Mouse (Mus musculus): Measurements from ENCODE around the gene Gm10300. TPM values are rescaled to one million over a fixed set of nuclear protein-coding genes. Genes with fewer than 3 reads are reported as not detected.

Gm10300 gene
- polyA plus RNA-seq, 1 experiment from 2014 or later, result not detected

DNA sequence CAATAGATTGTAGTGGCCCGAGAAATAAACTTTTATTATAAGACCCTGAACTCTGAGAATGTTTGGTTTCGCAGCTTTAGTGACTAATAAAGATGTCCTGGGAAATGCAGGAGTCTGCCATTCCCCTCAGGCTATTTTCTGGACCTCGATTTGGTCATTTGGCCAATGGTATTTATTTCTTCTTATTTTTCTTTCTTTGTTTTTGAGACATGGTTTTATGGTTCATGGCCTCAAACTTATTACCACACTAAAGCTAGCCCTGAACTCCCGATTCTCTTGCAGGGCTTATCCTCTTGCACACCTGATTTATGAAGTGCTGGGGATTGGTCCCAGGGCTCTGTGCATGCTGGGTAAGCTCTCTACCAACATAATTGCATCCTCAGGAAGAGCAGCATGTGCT lies 41.8 kb downstream of the Gm10300 start:
- H3K27ac ChIP-seq (ENCODE audit: low read depth, low read length), result no peak overlapping the region
- H3K4me2 ChIP-seq (ENCODE audit: low read depth, low read length), result no peak overlapping the region
- no peaks in the 10 kb centered on the region for H3K9me3 ChIP-seq (ENCODE audit: control insufficient read depth, low read length)
- no peaks in the 10 kb centered on the region for H3K36me3 ChIP-seq (ENCODE audit: control insufficient read depth, insufficient read depth, low read length)
- H3K4me3 ChIP-seq (ENCODE audit: low read depth, low read length), result no peak overlapping the region
- no peak overlapping the region for H3K9ac ChIP-seq (replicated peaks; ENCODE audit: low read depth, low read length)
- H3K27me3 ChIP-seq (ENCODE audit: control insufficient read depth, insufficient read depth, low read length), result no peaks in the 10 kb centered on the region
- H3K4me1 ChIP-seq (ENCODE audit: control insufficient read depth, insufficient read depth, low read length), result no peaks in the 10 kb centered on the region
- 80% methylated on average over 4 of the region's 4 CpGs for WGBS
- no peak for ATAC-seq (ENCODE audit: low read depth)

DNA sequence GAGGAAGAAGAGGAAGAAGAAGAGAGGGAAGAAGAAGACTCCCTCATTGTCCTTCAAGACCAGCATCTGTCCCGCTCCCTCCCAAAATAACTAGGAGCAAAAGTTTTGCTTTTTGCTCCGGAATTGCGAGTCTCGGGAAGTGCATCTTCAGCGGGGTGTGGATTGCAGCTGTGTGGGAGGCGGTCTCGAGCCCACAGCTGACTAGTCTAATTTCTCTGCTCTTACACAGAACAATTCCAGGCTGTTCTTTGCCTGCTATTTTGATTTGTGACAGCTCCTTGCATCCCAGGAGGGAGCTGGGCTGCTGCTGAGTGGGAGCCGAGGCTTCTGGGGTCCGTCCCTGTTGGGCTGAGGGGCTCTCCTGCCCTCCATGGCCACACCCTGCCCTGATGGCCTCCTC lies 45.1 kb downstream of the Gm10300 start:
- WGBS, result 43% methylated on average over 9 of the region's 9 CpGs
- Histone ChIP-seq H3K4me1 (ENCODE audit: control insufficient read depth, insufficient read depth, low read length) (no peaks in the 10 kb centered on the region), H3K4me2 (ENCODE audit: low read depth, low read length) (no peak overlapping the region), H3K36me3 (ENCODE audit: control insufficient read depth, insufficient read depth, low read length) (no peaks in the 10 kb centered on the region), H3K9ac (replicated peaks; ENCODE audit: low read depth, low read length) (no peak overlapping the region), H3K27me3 (ENCODE audit: control insufficient read depth, insufficient read depth, low read length) (no peaks in the 10 kb centered on the region), H3K9me3 (ENCODE audit: control insufficient read depth, low read length) (no peaks in the 10 kb centered on the region), H3K4me3 (ENCODE audit: low read depth, low read length) (no peak overlapping the region), H3K27ac (ENCODE audit: low read depth, low read length) (no peak overlapping the region)
- no peak for ATAC-seq (ENCODE audit: low read depth)

DNA sequence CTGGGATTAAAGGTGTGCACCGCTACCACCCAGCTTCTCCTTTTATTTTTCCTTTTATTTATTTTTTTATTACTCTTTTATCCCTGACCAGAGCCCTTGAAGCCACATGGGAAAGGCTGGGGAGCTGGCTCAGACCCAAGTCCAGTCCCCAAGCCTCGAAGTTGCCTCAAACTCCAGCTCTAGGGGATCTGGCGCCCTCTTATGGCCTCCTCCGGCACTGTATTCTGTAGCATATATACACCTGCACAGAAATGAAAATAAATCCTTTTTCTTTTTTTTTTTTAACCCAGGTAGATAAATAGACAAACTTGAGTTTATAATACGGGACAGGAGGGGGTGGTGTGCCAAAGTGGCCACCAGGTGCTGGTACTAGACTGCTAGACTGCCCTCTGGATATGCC lies 47.2 kb downstream of the Gm10300 start:
- Histone ChIP-seq H3K36me3 (ENCODE audit: control insufficient read depth, insufficient read depth, low read length) (no peaks in the 10 kb centered on the region), H3K27ac (ENCODE audit: low read depth, low read length) (no peak overlapping the region), H3K4me2 (ENCODE audit: low read depth, low read length) (no peak overlapping the region), H3K4me1 (ENCODE audit: control insufficient read depth, insufficient read depth, low read length) (no peaks in the 10 kb centered on the region), H3K4me3 (ENCODE audit: low read depth, low read length) (no peak overlapping the region), H3K9ac (replicated peaks; ENCODE audit: low read depth, low read length) (no peak overlapping the region), H3K27me3 (ENCODE audit: control insufficient read depth, insufficient read depth, low read length) (no peaks in the 10 kb centered on the region), H3K9me3 (ENCODE audit: control insufficient read depth, low read length) (no peaks in the 10 kb centered on the region)
- WGBS, result 80% methylated on average over 5 of the region's 5 CpGs
- no peak for ATAC-seq (ENCODE audit: low read depth)

DNA sequence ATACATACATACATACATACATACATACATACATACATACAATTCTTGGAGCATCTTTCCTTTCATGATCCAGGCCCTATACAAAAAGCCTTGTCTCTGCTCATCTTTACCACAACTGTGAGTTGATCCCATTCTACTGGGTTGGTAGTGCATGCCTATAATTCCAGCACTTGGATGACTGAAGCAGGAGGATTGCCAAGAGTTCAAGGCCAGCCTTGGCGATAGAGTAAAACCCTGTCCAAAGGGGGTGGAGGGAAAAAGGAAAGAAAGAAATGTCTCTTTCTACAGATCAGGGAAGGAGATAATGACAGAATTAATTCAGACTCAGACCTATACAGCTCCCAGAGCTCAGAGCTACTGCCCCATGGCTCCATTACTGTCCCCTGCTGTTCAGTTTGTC lies 48.7 kb downstream of the Gm10300 start:
- H3K9ac ChIP-seq (replicated peaks; ENCODE audit: low read depth, low read length), result no peak overlapping the region
- H3K27me3 ChIP-seq (ENCODE audit: control insufficient read depth, insufficient read depth, low read length), result no peaks in the 10 kb centered on the region
- H3K4me3 ChIP-seq (ENCODE audit: low read depth, low read length), result no peak overlapping the region
- H3K27ac ChIP-seq (ENCODE audit: low read depth, low read length), result no peak overlapping the region
- H3K9me3 ChIP-seq (ENCODE audit: control insufficient read depth, low read length), result no peaks in the 10 kb centered on the region
- no peak for ATAC-seq (ENCODE audit: low read depth)
- no peaks in the 10 kb centered on the region for H3K36me3 ChIP-seq (ENCODE audit: control insufficient read depth, insufficient read depth, low read length)
- H3K4me1 ChIP-seq (ENCODE audit: control insufficient read depth, insufficient read depth, low read length), result no peaks in the 10 kb centered on the region
- WGBS, result 88% methylated on average over 1 of the region's 1 CpGs
- no peak overlapping the region for H3K4me2 ChIP-seq (ENCODE audit: low read depth, low read length)

Other genes with a start within 250 kb of the Gm10300 start
- gene Ptpru, start 236.4 kb upstream of the Gm10300 start, polyA plus RNA-seq (2014; fragmentation: Nextera tagmentation; extraction: Ambion mirVana), result 15.3 and 18.1 TPM in 2 replicates
- gene Mecr, start 231.2 kb upstream of the Gm10300 start, polyA plus RNA-seq (2014; fragmentation: Nextera tagmentation; extraction: Ambion mirVana), result 32.6 and 34.9 TPM in 2 replicates
- 88.5 and 102 TPM in 2 replicates for gene Srsf4, start 201.1 kb upstream of the Gm10300 start, polyA plus RNA-seq (2014; fragmentation: Nextera tagmentation; extraction: Ambion mirVana)
- gene Tmem200b, start 152.9 kb upstream of the Gm10300 start, polyA plus RNA-seq (2014; fragmentation: Nextera tagmentation; extraction: Ambion mirVana), result not detected in 2 replicates
- gene Epb41, start 624 bp downstream of the Gm10300 start, polyA plus RNA-seq (2014; fragmentation: Nextera tagmentation; extraction: Ambion mirVana), result 68.1 and 86.1 TPM in 2 replicates
- 0.63 and 0.95 TPM in 2 replicates for gene Oprd1, start 69.8 kb downstream of the Gm10300 start, polyA plus RNA-seq (2014; fragmentation: Nextera tagmentation; extraction: Ambion mirVana)
- 124 and 127 TPM in 2 replicates for gene Ythdf2, start 137.6 kb downstream of the Gm10300 start, polyA plus RNA-seq (2014; fragmentation: Nextera tagmentation; extraction: Ambion mirVana)
- 38.1 and 38.3 TPM in 2 replicates for gene Gmeb1, start 186.9 kb downstream of the Gm10300 start, polyA plus RNA-seq (2014; fragmentation: Nextera tagmentation; extraction: Ambion mirVana)
- gene Taf12, start 199.7 kb downstream of the Gm10300 start, polyA plus RNA-seq (2014; fragmentation: Nextera tagmentation; extraction: Ambion mirVana), result 39.8 and 40.2 TPM in 2 replicates
- gene Rab42, start 228.7 kb downstream of the Gm10300 start, polyA plus RNA-seq (2014; fragmentation: Nextera tagmentation; extraction: Ambion mirVana), result 1.4 and 3.0 TPM in 2 replicates

All from neural tube, embryonic 14.5 days (tissue).